Mouse (Mus musculus): ENCODE measurements around the gene Zfp428. TPM values are rescaled to one million over a fixed set of nuclear protein-coding genes. Genes with fewer than 3 reads are reported as not detected.

The Zfp428 gene
- polyA plus RNA-seq, 1 experiment, result 68.5 TPM

DNA sequence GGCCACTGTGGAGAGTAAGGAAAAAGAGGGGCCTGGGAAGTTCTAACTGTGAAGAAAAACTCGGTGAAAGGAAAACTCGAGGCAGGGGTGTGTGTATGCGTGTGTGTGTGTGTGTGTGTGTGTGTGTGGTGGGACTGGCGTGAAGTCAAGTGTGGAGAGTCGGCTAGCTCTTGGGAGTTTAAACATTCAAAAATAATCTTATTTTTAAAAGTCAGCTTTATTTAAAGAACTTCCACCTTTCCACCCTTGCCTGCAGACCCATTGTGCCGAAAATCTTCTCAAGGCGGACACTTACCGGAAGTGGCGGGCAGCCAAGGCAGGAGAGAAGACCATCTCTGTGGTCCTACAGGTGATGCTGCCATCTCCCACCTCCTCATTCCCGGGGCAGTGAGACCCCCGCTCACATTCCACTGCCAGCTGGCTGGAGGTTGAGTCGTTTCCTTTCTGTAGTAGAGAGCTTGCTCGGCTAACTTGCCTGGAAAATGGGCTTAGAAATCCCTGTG lies 40.8 kb downstream of the Zfp428 start:
- TF ChIP-seq CTCF (IDR thresholded peaks at IDR 0.05; ENCODE audit: borderline replicate concordance, insufficient read depth, low read depth, low read length) (no peak), POLR2A (IDR thresholded peaks at IDR 0.05; ENCODE audit: borderline replicate concordance, insufficient read depth, low read length) (no peak)
- no peak for DNase-seq
- Histone ChIP-seq H3K4me3 (replicated peaks; ENCODE audit: insufficient read depth, low read depth, low read length) (peak overlapping the region; percentile 81), H3K27me3 (ENCODE audit: control insufficient read depth, insufficient read depth, low read length) (no peaks in the 10 kb centered on the region), H3K4me1 (ENCODE audit: control insufficient read depth, insufficient read depth, low read length) (no peaks in the 10 kb centered on the region; the same call in none of the 2 replicates), H3K27ac (ENCODE audit: insufficient read depth, low read length) (no peak overlapping the region)
- 8% methylated on average over 13 of the region's 13 CpGs for WGBS

- DNase-seq, result no peak
- H3K4me3 ChIP-seq (replicated peaks; ENCODE audit: insufficient read depth, low read depth, low read length), result no peak overlapping the region
- H3K27ac ChIP-seq (ENCODE audit: insufficient read depth, low read length), result no peak overlapping the region
- H3K4me1 ChIP-seq (ENCODE audit: control insufficient read depth, insufficient read depth, low read length), result no peaks in the 10 kb centered on the region; the same call in none of the 2 replicates
- WGBS, result 75% methylated on average over 12 of the region's 12 CpGs
- TF ChIP-seq POLR2A (IDR thresholded peaks at IDR 0.05; ENCODE audit: borderline replicate concordance, insufficient read depth, low read length) (no peak), CTCF (IDR thresholded peaks at IDR 0.05; ENCODE audit: borderline replicate concordance, insufficient read depth, low read depth, low read length) (no peak)
- no peaks in the 10 kb centered on the region for H3K27me3 ChIP-seq (ENCODE audit: control insufficient read depth, insufficient read depth, low read length)
Observed at GRCm38 (mm10) chr7:24551985-24552759, 45.4 kb downstream of the Zfp428 start.

DNA sequence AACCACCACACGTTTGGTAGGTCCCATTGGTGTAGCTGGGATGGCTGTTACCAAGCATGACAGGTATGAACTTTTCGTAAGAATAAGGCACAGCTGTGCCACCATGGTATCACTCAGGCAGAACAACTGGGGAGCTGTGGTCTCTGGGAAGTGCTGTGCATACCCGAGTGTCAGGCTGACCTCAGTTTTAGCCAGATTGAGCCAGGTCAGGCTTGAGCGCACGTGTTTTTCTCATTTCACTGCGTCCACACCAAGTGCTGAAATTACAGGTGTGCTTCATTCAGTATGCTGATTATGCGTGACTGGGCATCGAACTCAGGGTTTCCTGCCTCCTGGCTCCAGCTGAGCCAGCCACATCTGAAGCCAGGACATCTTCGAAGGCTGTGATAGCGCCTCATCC lies 49.0 kb downstream of the Zfp428 start:
- Histone ChIP-seq H3K27ac (ENCODE audit: insufficient read depth, low read length) (no peak overlapping the region), H3K4me3 (replicated peaks; ENCODE audit: insufficient read depth, low read depth, low read length) (no peak overlapping the region), H3K27me3 (ENCODE audit: control insufficient read depth, insufficient read depth, low read length) (no peaks in the 10 kb centered on the region), H3K4me1 (ENCODE audit: control insufficient read depth, insufficient read depth, low read length) (no peaks in the 10 kb centered on the region; the same call in 1 of the 2 replicates)
- 90% methylated on average over 10 of the region's 10 CpGs for WGBS
- no peak for DNase-seq
- TF ChIP-seq POLR2A (IDR thresholded peaks at IDR 0.05; ENCODE audit: borderline replicate concordance, insufficient read depth, low read length) (no peak), CTCF (IDR thresholded peaks at IDR 0.05; ENCODE audit: borderline replicate concordance, insufficient read depth, low read depth, low read length) (no peak)

DNA sequence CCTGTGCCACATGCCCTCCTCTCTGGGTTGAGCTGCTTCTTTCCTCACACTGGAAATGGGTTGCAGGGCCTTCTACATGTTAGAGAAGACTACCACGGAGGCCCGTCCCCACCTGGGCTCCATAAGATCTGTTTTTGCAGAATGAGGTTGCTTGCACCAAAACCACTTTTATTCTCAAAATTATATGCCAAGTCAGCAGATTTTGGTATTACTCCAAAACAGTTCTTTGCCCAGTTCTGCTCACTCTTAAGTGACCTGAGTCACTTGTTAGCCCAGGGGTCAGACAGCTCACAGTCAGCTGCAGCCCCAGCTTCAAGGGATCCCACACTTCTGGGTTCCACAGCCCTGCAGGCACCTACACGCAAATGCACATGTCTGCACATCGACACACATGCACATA lies 54.6 kb downstream of the Zfp428 start:
- TF ChIP-seq POLR2A (IDR thresholded peaks at IDR 0.05; ENCODE audit: borderline replicate concordance, insufficient read depth, low read length) (no peak), CTCF (IDR thresholded peaks at IDR 0.05; ENCODE audit: borderline replicate concordance, insufficient read depth, low read depth, low read length) (no peak)
- Histone ChIP-seq H3K27me3 (ENCODE audit: control insufficient read depth, insufficient read depth, low read length) (no peaks in the 10 kb centered on the region), H3K4me1 (ENCODE audit: control insufficient read depth, insufficient read depth, low read length) (no peaks in the 10 kb centered on the region), H3K4me3 (replicated peaks; ENCODE audit: insufficient read depth, low read depth, low read length) (no peak overlapping the region), H3K27ac (ENCODE audit: insufficient read depth, low read length) (no peak overlapping the region)
- DNase-seq, result no peak
- WGBS, result 86% methylated on average over 4 of the region's 4 CpGs

DNA sequence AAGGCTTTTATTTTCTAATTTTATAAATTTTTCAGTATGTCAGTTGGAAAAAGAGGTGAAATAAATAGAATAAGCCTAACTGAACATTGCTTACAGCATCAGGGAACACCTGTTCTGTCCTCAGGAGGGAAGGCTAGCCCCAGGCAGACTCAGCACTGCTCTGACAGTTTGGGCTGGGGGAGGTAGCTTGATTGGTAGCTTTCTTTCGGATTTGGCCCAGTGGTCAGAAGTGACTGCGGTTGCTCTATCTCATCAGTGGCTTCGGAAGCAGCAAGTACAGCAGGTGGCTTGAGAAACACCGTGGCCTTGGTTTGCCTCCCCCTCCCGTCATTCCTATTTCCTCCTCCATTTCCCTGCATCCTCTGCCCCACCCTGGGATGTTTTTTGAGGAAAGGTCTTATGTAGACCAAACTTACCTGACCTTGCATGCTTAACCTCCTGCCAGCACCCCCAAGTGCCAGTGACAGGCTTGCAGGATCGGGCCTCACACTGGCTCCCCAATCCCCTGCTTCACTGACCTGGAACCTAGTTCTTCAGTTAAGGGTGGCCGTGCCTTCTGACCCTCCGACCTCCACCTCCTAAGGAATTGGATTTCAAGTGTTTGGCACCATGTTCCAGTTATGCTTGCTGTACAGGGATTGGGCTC lies 56.5 kb downstream of the Zfp428 start:
- no peak overlapping the region for H3K4me3 ChIP-seq (replicated peaks; ENCODE audit: insufficient read depth, low read depth, low read length)
- H3K27me3 ChIP-seq (ENCODE audit: control insufficient read depth, insufficient read depth, low read length), result no peaks in the 10 kb centered on the region
- H3K4me1 ChIP-seq (ENCODE audit: control insufficient read depth, insufficient read depth, low read length), result no peaks in the 10 kb centered on the region
- TF ChIP-seq POLR2A (IDR thresholded peaks at IDR 0.05; ENCODE audit: borderline replicate concordance, insufficient read depth, low read length) (no peak), CTCF (IDR thresholded peaks at IDR 0.05; ENCODE audit: borderline replicate concordance, insufficient read depth, low read depth, low read length) (no peak)
- no peak overlapping the region for H3K27ac ChIP-seq (ENCODE audit: insufficient read depth, low read length)
- 85% methylated on average over 8 of the region's 8 CpGs for WGBS
- no peak for DNase-seq

DNA sequence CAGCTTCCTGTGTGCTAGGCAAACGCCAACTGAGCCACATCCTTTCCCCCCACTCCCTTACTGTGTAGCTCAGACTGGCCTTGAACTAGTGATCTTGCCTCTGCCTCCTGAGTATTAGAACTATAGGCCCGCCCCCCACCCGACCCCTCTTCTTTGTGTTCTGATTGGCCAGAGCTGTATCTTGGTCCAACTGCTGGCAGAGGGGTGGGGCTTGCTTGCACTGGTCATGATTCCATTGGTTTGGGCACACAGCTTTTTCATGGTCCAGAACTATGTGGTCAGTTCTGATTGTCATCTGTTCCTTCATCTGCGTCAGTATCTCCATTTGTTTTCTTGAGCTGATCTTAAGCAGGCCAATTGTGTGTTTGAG lies 57.0 kb downstream of the Zfp428 start:
- Histone ChIP-seq H3K4me3 (replicated peaks; ENCODE audit: insufficient read depth, low read depth, low read length) (no peak overlapping the region), H3K4me1 (ENCODE audit: control insufficient read depth, insufficient read depth, low read length) (no peaks in the 10 kb centered on the region), H3K27ac (ENCODE audit: insufficient read depth, low read length) (no peak overlapping the region), H3K27me3 (ENCODE audit: control insufficient read depth, insufficient read depth, low read length) (no peaks in the 10 kb centered on the region)
- no peak for DNase-seq
- TF ChIP-seq CTCF (IDR thresholded peaks at IDR 0.05; ENCODE audit: borderline replicate concordance, insufficient read depth, low read depth, low read length), result no peak
- no peak for TF ChIP-seq POLR2A (IDR thresholded peaks at IDR 0.05; ENCODE audit: borderline replicate concordance, insufficient read depth, low read length)
- 84% methylated on average over 4 of the region's 4 CpGs for WGBS

- Histone ChIP-seq H3K27me3 (ENCODE audit: control insufficient read depth, insufficient read depth, low read length) (no peaks in the 10 kb centered on the region), H3K27ac (ENCODE audit: insufficient read depth, low read length) (no peak overlapping the region), H3K4me1 (ENCODE audit: control insufficient read depth, insufficient read depth, low read length) (no peaks in the 10 kb centered on the region), H3K4me3 (replicated peaks; ENCODE audit: insufficient read depth, low read depth, low read length) (no peak overlapping the region)
- 53% methylated on average over 6 of the region's 6 CpGs for WGBS
- peak; percentile 65 to 80 for DNase-seq
- TF ChIP-seq CTCF (IDR thresholded peaks at IDR 0.05; ENCODE audit: borderline replicate concordance, insufficient read depth, low read depth, low read length) (peak; percentile 98), POLR2A (IDR thresholded peaks at IDR 0.05; ENCODE audit: borderline replicate concordance, insufficient read depth, low read length) (no peak)
Observed at GRCm38 (mm10) chr7:24564607-24565265, 57.9 kb downstream of the Zfp428 start.

Other genes starting within 250 kb of the Zfp428 start
- 8.8 and 9.2 TPM in 2 replicates for gene Zfp93, start 236.6 kb upstream of the Zfp428 start, polyA plus RNA-seq (2012; rRNA removed)
- gene Zfp61, start 205.8 kb upstream of the Zfp428 start, polyA plus RNA-seq (2012; rRNA removed), result 33.0 and 36.4 TPM in 2 replicates
- 18.2 and 18.3 TPM in 2 replicates for gene Zfp94, start 190.3 kb upstream of the Zfp428 start, polyA plus RNA-seq (2012; rRNA removed)
- 0.22 and 0.39 TPM in 2 replicates for gene Tescl, start 173.1 kb upstream of the Zfp428 start, polyA plus RNA-seq (2012; rRNA removed)
- gene Lypd5, start 157.8 kb upstream of the Zfp428 start, polyA plus RNA-seq (2012; rRNA removed), result not detected in 2 replicates
- gene Kcnn4, start 136.7 kb upstream of the Zfp428 start, polyA plus RNA-seq (2012; rRNA removed), result 0.49 and 0.59 TPM in 2 replicates
- gene Smg9, start 107.4 kb upstream of the Zfp428 start, polyA plus RNA-seq (2012; rRNA removed), result 89.3 and 95.5 TPM in 2 replicates
- gene Irgc1, start 54.7 kb upstream of the Zfp428 start, polyA plus RNA-seq (2012; rRNA removed), result not detected in 2 replicates
- 0.79 and 0.97 TPM in 2 replicates for gene Plaur, start 44.5 kb upstream of the Zfp428 start, polyA plus RNA-seq (2012; rRNA removed)
- gene Cadm4, start 25.0 kb upstream of the Zfp428 start, polyA plus RNA-seq (2012; rRNA removed), result 285 and 312 TPM in 2 replicates
- gene AC161166.1, start 5.4 kb downstream of the Zfp428 start, polyA plus RNA-seq (2012; rRNA removed), result not detected in 2 replicates
- gene Irgq, start 23.7 kb downstream of the Zfp428 start, polyA plus RNA-seq (2012; rRNA removed), result 37.0 and 38.3 TPM in 2 replicates
- not detected in 2 replicates for gene Pinlyp, start 39.1 kb downstream of the Zfp428 start, polyA plus RNA-seq (2012; rRNA removed)
- gene Xrcc1, start 39.3 kb downstream of the Zfp428 start, polyA plus RNA-seq (2012; rRNA removed), result 46.2 and 51.3 TPM in 2 replicates
- 25.7 and 28.0 TPM in 2 replicates for gene Ethe1, start 80.5 kb downstream of the Zfp428 start, polyA plus RNA-seq (2012; rRNA removed)
- 1.4 TPM in 2 replicates for gene Zfp575, start 80.6 kb downstream of the Zfp428 start, polyA plus RNA-seq (2012; rRNA removed)
- 0.18 TPM in 1 of 2 replicates, not detected in the other for gene Phldb3, start 103.8 kb downstream of the Zfp428 start, polyA plus RNA-seq (2012; rRNA removed)
- gene Lypd3, start 129.5 kb downstream of the Zfp428 start, polyA plus RNA-seq (2012; rRNA removed), result 0.08 TPM in 1 of 2 replicates, not detected in the other
- not detected in 2 replicates for gene Tex101, start 169.7 kb downstream of the Zfp428 start, polyA plus RNA-seq (2012; rRNA removed)
- gene BC049730, start 202.2 kb downstream of the Zfp428 start, polyA plus RNA-seq (2012; rRNA removed), result not detected in 2 replicates
- gene Gm4763, start 219.9 kb downstream of the Zfp428 start, polyA plus RNA-seq (2012; rRNA removed), result not detected in 2 replicates

Data from cerebellum, adult 2 months (tissue).